Mouse (Mus musculus) heart, embryonic 13.5 days (tissue): ENCODE results near the gene Clrn2. TPM values are rescaled to one million over a fixed set of nuclear protein-coding genes. Genes with fewer than 3 reads are reported as not detected.
"Not testable (repeated sequence)": the region's sequence is repeated elsewhere in the genome, so short reads cannot be mapped to it uniquely, and the experiment has no call there.

Source experiments
- ATAC-seq: fragments of 200-750 bp; cut with Nextera tagmentation; 2 replicates; pipeline ENCODE4 v1.8.0; 2017; ENCODE audit warnings: moderate TSS enrichment; ENCODE audit not compliant: insufficient number of reproducible peaks, low FRiP score, low TSS enrichment; ENCODE audit errors: extremely low read depth
- H3K27ac ChIP-seq: fragments of 300-500 bp; sonication (generic); replicated peaks from 2 replicates; pipeline ENCODE4 v1.5.1; 2015; ENCODE audit warnings: moderate library complexity, mild to moderate bottlenecking, inconsistent platforms
- H3K27me3 ChIP-seq: fragments of 300-500 bp; sonication (generic); replicated peaks from 2 replicates; pipeline ENCODE4 v1.6.1; 2015; ENCODE audit warnings: mild to moderate bottlenecking, inconsistent platforms
- H3K36me3 ChIP-seq: fragments of 300-500 bp; sonication (generic); 2 replicates; pipeline ENCODE4 v1.6.1; 2015; ENCODE audit warnings: mild to moderate bottlenecking, inconsistent platforms
- H3K4me1 ChIP-seq: fragments of 300-500 bp; sonication (generic); 2 replicates; pipeline ENCODE4 v1.6.1; 2015; ENCODE audit warnings: inconsistent platforms
- H3K4me2 ChIP-seq: fragments of 300-500 bp; sonication (generic); 2 replicates; pipeline ENCODE4 v1.6.1; 2015; ENCODE audit warnings: inconsistent platforms, mild to moderate bottlenecking, moderate library complexity
- H3K4me3 ChIP-seq: fragments of 300-500 bp; sonication (generic); 2 replicates; pipeline ENCODE4 v1.5.1; 2015; ENCODE audit warnings: moderate library complexity, mild to moderate bottlenecking, inconsistent platforms
- H3K9ac ChIP-seq: fragments of 300-500 bp; sonication (generic); 2 replicates; pipeline ENCODE4 v1.6.1; 2015; ENCODE audit warnings: inconsistent platforms, mild to moderate bottlenecking, moderate library complexity
- H3K9me3 ChIP-seq: fragments of 300-500 bp; sonication (generic); 2 replicates; pipeline ENCODE4 v1.6.1; 2016; ENCODE audit warnings: inconsistent platforms
- WGBS: fragments of 180-500 bp; shearing (Covaris S2); methylation state at CpG from one replicate; pipeline ENCODE4 v1.1.7; 2015; ENCODE audit warnings: mixed read lengths; 5-methylcytosine and 5-hydroxymethylcytosine counted together
- polyA plus RNA-seq: library from polyadenylated mRNA; unstranded; fragments of >200 nt; fragmentation: Nextera tagmentation; extraction: Ambion mirVana; gene quantifications from 2 replicates; pipeline ENCODE4 v1.2.1, GENCODE M21; 2015

The Clrn2 gene
- polyA plus RNA-seq, result not detected in 2 replicates

- Histone ChIP-seq H3K27ac (no peak within 1 kb of the TSS), H3K36me3 (no peaks in the 10 kb centered on the region), H3K4me1 (peaks cover 15% of the 10 kb centered on the region), H3K9ac (no peak within 1 kb of the TSS), H3K9me3 (no peaks in the 10 kb centered on the region), H3K4me3 (no peak within 1 kb of the TSS), H3K4me2 (no peak within 1 kb of the TSS), H3K27me3 (peaks cover 10% of the 10 kb centered on the region; the same call in 1 of the 2 replicates)
- WGBS, result 70% methylated on average over 6 of the region's 6 CpGs
- no peak for ATAC-seq
These were observed at the start of gene Clrn2 for GRCm38 (mm10) chr5:45453451-45453850. Gene Clrn2 (plus strand): TSS chr5:45453751.

DNA sequence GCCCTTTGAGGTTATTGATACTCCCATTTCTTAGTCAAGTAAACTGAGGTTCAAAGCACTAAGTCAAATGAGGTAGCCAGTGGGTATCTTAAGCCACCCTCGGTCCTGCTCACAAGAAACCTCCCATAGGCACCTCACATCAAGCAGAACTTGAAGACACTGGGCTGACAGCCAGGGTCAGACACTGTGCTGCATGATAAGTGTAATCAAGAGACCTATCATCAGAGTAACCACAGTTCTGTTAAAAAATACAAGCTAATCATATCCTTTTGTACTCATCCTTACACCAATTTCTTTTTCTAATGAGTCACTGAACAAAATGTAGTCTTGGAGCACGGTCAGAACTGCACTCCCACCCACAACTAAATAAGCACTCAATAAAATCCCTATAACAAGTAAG is 47.4 kb upstream of the Clrn2 start:
- Histone ChIP-seq H3K36me3 (no peaks in the 10 kb centered on the region), H3K9me3 (no peaks in the 10 kb centered on the region), H3K4me2 (no peak overlapping the region), H3K4me1 (no peaks in the 10 kb centered on the region), H3K27me3 (peaks cover 9% of the 10 kb centered on the region), H3K4me3 (no peak overlapping the region), H3K27ac (no peak overlapping the region), H3K9ac (no peak overlapping the region)
- 56% methylated on average over 2 of the region's 2 CpGs for WGBS
- ATAC-seq, result no peak

DNA sequence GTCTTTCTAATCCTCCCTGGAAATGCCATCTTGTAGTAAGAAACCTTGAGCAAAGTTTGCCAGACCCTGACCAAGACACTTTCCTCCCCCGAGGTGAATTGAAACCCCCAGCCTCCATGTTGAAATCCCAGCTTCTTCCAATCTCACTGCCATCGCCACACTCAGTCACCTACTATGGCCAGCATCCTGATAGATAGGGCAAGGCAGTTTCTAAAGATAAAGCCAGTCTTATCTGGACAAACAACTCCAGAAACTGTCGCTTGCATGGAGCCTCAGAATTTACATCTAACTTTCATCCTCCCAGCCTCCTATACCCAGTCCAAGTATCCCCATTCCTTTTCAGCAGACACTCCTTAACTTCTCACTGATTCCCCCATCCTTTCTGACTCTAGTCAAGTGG is 37.1 kb upstream of the Clrn2 start:
- Histone ChIP-seq H3K4me3 (no peak overlapping the region), H3K4me2 (no peak overlapping the region), H3K9me3 (no peaks in the 10 kb centered on the region), H3K27ac (no peak overlapping the region), H3K36me3 (no peaks in the 10 kb centered on the region), H3K4me1 (no peaks in the 10 kb centered on the region), H3K9ac (no peak overlapping the region), H3K27me3 (no peaks in the 10 kb centered on the region)
- 71% methylated on average over 3 of the region's 3 CpGs for WGBS
- no peak for ATAC-seq

- no peak overlapping the region for H3K4me3 ChIP-seq
- WGBS, result 54% methylated on average over 3 of the region's 3 CpGs
- no peaks in the 10 kb centered on the region for H3K36me3 ChIP-seq
- no peak overlapping the region for H3K9ac ChIP-seq
- H3K4me1 ChIP-seq, result 0 out of 2 replicates have a peak, but pooled peaks cover 5% of the 10 kb centered on the region
- H3K4me2 ChIP-seq, result no peak overlapping the region
- no peaks in the 10 kb centered on the region for H3K27me3 ChIP-seq
- no peak for ATAC-seq
- H3K9me3 ChIP-seq, result no peaks in the 10 kb centered on the region
- no peak overlapping the region for H3K27ac ChIP-seq
These were observed 35.6 kb upstream of the Clrn2 start for GRCm38 (mm10) chr5:45417859-45418443.

DNA sequence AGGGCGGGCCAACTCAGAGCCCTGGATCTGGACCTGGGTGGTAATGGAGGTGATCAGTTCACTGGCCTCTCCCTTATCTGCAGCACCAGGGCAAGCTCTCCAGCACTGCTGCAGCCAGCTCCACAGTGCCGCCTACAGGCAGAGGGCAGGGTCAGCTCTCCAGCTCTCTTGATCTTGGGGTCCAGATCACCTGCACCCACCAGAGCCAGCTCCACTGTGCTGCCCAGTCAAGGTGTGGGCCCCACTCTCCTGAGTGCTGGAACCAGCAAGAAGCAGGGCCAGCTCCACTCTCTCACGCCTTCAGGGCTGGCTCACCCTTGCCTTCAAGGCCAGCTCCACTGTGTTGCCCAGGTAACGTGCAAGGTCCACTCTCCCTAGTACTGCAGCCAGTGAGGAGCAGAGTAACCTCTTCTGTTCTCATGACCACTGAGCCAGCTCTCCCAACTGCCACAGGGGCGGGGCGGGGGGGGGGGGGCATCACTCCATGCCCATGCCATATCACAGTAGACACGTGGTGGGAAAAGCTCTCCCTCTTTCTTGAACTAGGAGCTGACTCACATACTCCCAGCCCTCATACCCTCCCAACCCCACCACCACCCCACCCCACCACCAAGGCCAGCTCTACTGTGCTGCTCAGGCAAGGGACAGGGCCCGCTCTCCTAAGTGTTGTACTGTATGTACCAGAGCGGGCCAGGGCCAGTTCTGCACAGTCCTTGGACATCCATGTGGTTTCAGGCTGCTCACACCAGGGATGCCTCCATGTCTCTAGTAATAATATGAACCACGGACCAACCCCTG is 33.5 kb upstream of the Clrn2 start:
- H3K9ac ChIP-seq, result no peak overlapping the region
- no peak overlapping the region for H3K4me2 ChIP-seq
- 63% methylated on average over 10 of the region's 10 CpGs for WGBS
- no peak overlapping the region for H3K27ac ChIP-seq
- H3K9me3 ChIP-seq, result no peaks in the 10 kb centered on the region
- ATAC-seq, result peak; percentile 8
- H3K4me1 ChIP-seq, result 0 out of 2 replicates have a peak, but pooled peaks cover 5% of the 10 kb centered on the region
- H3K27me3 ChIP-seq, result no peaks in the 10 kb centered on the region
- H3K4me3 ChIP-seq, result no peak overlapping the region
- no peaks in the 10 kb centered on the region for H3K36me3 ChIP-seq

GRCm38 (mm10) chr5:45421881-45422844 is 31.4 kb upstream of the Clrn2 start:
- H3K36me3 ChIP-seq, result no peaks in the 10 kb centered on the region
- no peak overlapping the region for H3K4me2 ChIP-seq
- 0 out of 2 replicates have a peak, but pooled peaks cover 5% of the 10 kb centered on the region for H3K4me1 ChIP-seq
- no peak overlapping the region for H3K9ac ChIP-seq
- no peaks in the 10 kb centered on the region for H3K27me3 ChIP-seq
- 40% methylated on average over 12 of the region's 12 CpGs for WGBS
- H3K4me3 ChIP-seq, result no peak overlapping the region
- no peaks in the 10 kb centered on the region for H3K9me3 ChIP-seq
- no peak for ATAC-seq
- H3K27ac ChIP-seq, result no peak overlapping the region

DNA sequence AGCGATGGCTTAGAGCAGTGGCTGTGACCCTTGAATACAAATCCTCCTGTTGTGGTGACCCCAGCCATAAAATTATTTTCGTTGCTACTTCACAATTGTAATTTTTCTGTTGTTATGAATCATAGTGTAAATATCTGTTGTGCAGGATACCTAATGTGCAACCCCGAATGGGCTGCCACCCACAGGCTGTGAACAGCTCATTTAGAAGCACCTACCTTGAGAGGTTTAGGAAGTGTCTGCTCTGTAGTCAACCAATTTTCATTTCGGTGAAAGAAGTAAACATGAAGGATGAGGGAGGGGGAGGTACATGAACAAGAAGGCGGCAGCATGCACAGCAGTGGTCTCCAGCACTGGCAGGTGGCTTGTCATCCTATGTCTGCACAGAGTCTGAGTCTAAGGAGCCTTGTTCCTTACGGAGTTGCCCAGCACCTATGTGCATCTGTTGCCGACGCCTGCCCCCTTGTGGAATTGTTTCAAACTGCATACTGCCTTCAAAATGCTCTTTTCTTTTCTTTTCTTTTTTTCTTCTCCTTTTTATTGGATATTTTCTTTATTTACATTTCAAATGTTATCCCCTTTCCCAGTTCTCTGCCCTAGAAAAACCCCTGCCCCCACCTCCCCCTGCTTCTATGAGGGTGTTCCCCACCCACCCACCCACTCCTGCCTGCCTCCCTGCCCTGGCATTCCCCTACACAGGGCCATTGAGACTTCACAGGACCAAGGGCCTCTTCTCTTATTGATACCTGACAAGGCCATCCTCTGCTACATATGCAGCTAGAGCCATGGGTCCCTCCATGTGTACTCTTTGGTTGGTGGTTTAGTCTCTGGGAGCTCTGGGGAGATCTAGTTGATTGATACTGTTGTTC is 29.3 kb upstream of the Clrn2 start:
- Histone ChIP-seq H3K4me2 (no peak overlapping the region), H3K4me1 (0 out of 2 replicates have a peak, but pooled peaks cover 5% of the 10 kb centered on the region), H3K27me3 (no peaks in the 10 kb centered on the region), H3K4me3 (no peak overlapping the region), H3K27ac (no peak overlapping the region), H3K36me3 (no peaks in the 10 kb centered on the region), H3K9ac (no peak overlapping the region), H3K9me3 (no peaks in the 10 kb centered on the region)
- 44% methylated on average over 8 of the region's 8 CpGs for WGBS
- no peak for ATAC-seq

DNA sequence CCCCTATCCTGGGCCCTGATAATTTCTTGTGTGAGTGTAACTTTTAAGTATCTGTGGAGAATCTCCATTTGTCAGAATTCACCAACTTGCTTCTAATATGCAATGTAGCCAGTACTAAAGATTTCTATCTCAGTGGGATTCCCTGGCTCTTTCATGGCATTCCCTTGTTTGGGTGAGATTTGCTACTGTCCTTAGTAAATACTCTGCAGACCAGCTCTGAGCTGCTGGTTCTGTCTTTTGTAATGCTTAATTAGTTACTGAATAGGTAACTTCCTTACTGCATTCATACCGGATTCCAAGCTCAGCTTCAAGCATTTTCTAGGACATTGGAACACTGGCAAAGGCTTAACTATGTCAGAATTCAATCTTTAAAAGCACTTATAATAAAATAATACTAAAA is 27.8 kb upstream of the Clrn2 start:
- H3K4me2 ChIP-seq, H3K9me3 ChIP-seq, H3K27ac ChIP-seq, H3K9ac ChIP-seq, H3K36me3 ChIP-seq, H3K4me1 ChIP-seq, ATAC-seq, H3K4me3 ChIP-seq, H3K27me3 ChIP-seq: not testable (repeated sequence)
- WGBS, result 58% methylated on average over 1 of the region's 1 CpGs

DNA sequence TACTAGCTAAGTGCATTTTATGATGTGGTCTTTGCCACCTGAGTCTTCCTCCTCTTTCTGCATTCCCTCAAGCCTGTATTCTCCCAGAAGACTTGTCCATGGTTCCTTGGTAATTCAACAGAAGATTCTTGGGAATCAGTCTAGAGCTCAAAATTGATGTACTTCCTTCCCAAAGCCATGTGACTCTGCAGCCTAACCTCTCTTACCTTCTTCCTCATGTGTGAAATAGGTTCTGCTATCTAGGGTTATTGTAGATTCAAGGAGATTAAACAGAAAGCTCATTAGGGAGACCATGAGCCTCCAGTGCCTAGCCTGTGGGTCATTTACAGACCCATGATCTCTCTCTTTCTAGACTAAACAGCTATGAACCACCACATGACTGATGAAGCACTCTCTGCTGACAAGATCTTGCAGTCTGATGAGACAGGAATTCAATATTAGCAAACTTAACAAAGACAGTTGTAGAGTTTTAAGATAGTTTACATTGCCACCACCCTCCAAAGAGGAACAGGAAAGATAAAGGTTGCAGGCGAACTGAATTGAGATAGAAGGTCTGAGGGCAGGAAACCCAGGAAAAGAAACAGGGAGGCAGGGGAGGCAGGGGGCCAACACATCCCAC is 27.0 kb upstream of the Clrn2 start:
- H3K36me3 ChIP-seq, result peaks cover 4% of the 10 kb centered on the region
- H3K4me3 ChIP-seq, result no peak overlapping the region
- H3K4me1 ChIP-seq, result 0 out of 2 replicates have a peak, but pooled peaks cover 5% of the 10 kb centered on the region
- ATAC-seq, result no peak
- WGBS, result 41% methylated on average over 1 of the region's 1 CpGs
- no peaks in the 10 kb centered on the region for H3K9me3 ChIP-seq
- no peak overlapping the region for H3K9ac ChIP-seq
- no peak overlapping the region for H3K27ac ChIP-seq
- H3K4me2 ChIP-seq, result no peak overlapping the region
- no peaks in the 10 kb centered on the region for H3K27me3 ChIP-seq

DNA sequence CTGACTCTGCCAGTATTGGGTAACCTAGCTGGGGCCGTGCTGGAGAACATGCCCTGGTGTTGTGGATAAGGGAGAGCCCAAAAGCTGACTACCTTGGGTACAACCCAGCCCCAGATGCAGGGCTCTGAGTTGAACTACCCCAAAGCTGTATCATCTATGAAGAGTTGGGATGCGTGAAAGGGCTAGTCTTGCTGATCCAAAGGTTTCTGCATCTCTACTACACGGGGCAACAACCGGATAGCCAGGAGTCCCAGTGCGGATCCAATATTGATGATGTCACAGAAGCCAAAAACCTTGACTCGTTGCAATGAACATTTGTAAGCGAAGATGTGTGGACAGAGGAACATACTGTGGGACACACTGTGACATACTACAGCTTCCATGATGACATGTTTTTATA is 25.7 kb upstream of the Clrn2 start:
- no peak overlapping the region for H3K4me2 ChIP-seq
- H3K4me3 ChIP-seq, result no peak overlapping the region
- H3K36me3 ChIP-seq, result peaks cover 13% of the 10 kb centered on the region
- no peaks in the 10 kb centered on the region for H3K9me3 ChIP-seq
- H3K27me3 ChIP-seq, result no peaks in the 10 kb centered on the region
- ATAC-seq, result no peak
- H3K4me1 ChIP-seq, result no peaks in the 10 kb centered on the region
- WGBS, result 91% methylated on average over 7 of the region's 7 CpGs
- H3K9ac ChIP-seq, result no peak overlapping the region
- no peak overlapping the region for H3K27ac ChIP-seq
